Mouse (Mus musculus): ENCODE data around the gene Tmem52. TPM values are rescaled to one million over a fixed set of nuclear protein-coding genes. Genes with fewer than 3 reads are reported as not detected.
A peak's percentile ranks its signal among the peaks of the same experiment; 100 is the strongest.
"Not testable (repeated sequence)": the region's sequence is repeated elsewhere in the genome, so short reads cannot be mapped to it uniquely, and the experiment has no call there.

Gene Tmem52
- not detected in 2 replicates for polyA plus RNA-seq (2012)

DNA sequence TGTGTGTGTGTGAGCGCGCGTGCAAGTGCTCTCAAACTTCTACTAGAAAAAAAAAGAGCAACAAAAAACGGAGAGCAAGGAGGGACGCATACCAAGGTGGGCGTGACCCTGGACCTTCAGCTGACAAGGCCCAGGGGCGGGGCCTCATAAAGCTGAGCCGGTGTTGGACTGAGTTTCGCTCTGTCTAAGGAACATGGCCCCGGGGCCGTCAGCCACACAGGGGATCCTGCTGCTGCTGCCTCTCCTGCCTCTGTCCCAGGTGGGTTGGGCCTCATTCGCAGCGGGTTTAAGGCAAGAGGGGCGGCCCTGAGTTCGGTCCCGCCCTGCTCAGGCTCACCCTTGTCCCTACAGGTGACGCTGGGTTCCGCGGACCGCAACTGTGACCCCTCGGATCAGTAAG lies at the start of gene Tmem52:
TSS of gene Tmem52 (plus strand) at position 163 of the 400 bp plus-strand sequence.
- no peak for TF ChIP-seq TAL1 (IDR thresholded peaks at IDR 0.05; ENCODE audit: low read length)
- TF ChIP-seq GATA1 (IDR thresholded peaks at IDR 0.05; ENCODE audit: low read length): no peak
- Histone ChIP-seq H3K4me1 (ENCODE audit: control insufficient read depth) (peaks cover 9% of the 10 kb centered on the region), H3K9me3 (ENCODE audit: control insufficient read depth, low read length) (no peaks in the 10 kb centered on the region), H3K27me3 (ENCODE audit: control insufficient read depth) (peaks cover 23% of the 10 kb centered on the region), H3K4me3 (replicated peaks) (peak within 1 kb of the TSS; percentile 63), H3K36me3 (ENCODE audit: control insufficient read depth) (no peaks in the 10 kb centered on the region)

DNA sequence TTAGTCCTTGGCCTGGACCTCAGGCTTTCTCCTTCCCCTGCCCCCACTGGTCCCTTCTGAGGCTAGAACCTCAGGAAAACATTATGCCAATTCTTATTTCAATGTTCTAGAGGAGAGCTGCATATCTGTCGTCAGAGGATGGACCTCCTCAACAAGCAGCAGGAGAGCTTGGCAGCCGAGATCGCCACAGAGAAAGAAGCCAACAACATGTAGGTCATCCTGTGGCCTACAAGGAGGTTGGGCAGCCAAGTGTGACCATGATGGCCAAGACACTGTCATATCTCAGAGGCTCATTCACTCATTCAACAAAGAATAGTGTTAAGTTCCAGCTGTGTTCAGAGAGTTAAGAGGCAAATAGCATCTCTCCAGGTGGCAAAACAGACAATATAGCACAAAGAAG lies 48.8 kb upstream of the Tmem52 start:
- Histone ChIP-seq H3K4me3 (replicated peaks) (no peak overlapping the region), H3K9me3 (ENCODE audit: control insufficient read depth, low read length) (no peaks in the 10 kb centered on the region), H3K27me3 (ENCODE audit: control insufficient read depth) (no peaks in the 10 kb centered on the region), H3K4me1 (ENCODE audit: control insufficient read depth) (no peaks in the 10 kb centered on the region), H3K36me3 (ENCODE audit: control insufficient read depth) (no peaks in the 10 kb centered on the region)
- no peak for TF ChIP-seq GATA1 (IDR thresholded peaks at IDR 0.05; ENCODE audit: low read length)

DNA sequence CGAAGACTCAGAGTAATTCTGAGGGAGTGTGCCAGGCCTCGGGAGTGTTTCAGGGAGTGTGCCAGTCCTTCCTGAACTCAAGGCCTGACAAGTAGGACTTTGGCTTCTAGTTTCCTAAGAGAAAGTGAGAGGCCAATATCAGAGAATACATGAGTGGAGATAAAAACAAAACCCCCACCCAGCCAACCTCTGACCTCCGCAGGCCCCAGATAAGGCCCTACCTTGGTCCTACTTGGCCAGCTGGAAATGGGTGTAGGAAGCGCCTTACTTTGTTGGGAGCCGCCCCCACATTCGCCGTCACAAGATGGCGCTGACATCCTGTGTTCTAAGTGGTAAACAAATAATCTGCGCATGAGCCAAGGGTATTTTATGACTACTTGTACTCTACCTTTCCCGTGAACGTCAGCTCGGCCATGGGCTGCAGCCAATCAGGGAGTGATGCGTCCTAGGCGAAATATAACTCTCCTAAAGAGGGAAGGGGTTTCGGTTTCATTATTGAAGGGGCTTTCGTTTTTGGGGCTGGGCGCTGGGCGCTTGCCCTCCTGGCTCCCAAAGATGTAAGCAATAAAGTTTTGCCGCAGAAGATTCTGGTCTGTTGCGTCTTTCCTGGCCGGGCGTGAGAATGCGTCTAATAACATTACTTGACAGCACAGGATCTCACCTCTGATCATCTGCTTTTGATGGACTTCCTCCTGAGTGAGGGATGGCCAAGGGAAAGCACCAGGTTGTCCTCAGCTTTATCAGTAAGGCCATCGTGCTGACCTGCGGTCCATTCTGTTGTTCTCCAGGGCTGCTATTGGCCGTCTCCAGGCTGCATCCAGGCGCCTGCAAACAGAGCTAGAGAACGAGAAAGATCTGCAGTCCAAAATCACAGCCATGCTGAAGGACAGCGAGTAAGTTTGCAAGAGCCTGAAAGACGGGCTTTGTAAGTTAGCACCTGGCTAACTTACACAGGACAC lies 47.2 kb upstream of the Tmem52 start:
- not testable (repeated sequence) for H3K27me3 ChIP-seq (ENCODE audit: control insufficient read depth); H3K9me3 ChIP-seq (ENCODE audit: control insufficient read depth, low read length); H3K4me3 ChIP-seq (replicated peaks); H3K36me3 ChIP-seq (ENCODE audit: control insufficient read depth); H3K4me1 ChIP-seq (ENCODE audit: control insufficient read depth)

DNA sequence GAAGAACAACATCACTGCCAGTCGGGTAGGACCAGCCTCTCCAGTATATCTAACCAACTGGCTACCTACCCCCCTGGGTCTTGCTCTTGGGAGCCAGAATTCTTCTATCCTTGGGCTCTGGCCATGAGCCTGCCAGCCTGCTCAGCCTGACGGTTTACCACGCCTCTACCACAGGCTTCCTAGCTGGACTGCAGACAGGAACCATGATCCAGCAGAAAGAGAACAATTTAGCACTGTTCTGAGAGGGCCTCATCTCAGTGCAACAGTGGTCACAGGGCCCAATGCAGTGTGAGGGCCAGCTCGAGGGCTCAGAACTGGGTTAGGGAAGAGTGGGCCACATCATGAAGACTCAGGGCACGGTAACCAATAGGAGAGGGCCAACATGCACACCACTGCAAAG lies 44.9 kb upstream of the Tmem52 start:
- Histone ChIP-seq H3K4me3 (replicated peaks) (no peak overlapping the region), H3K27me3 (ENCODE audit: control insufficient read depth) (no peaks in the 10 kb centered on the region), H3K36me3 (ENCODE audit: control insufficient read depth) (no peaks in the 10 kb centered on the region), H3K4me1 (ENCODE audit: control insufficient read depth) (no peaks in the 10 kb centered on the region), H3K9me3 (ENCODE audit: control insufficient read depth, low read length) (no peaks in the 10 kb centered on the region)
- no peak for TF ChIP-seq TAL1 (IDR thresholded peaks at IDR 0.05; ENCODE audit: low read length)
- no peak for TF ChIP-seq GATA1 (IDR thresholded peaks at IDR 0.05; ENCODE audit: low read length)

DNA sequence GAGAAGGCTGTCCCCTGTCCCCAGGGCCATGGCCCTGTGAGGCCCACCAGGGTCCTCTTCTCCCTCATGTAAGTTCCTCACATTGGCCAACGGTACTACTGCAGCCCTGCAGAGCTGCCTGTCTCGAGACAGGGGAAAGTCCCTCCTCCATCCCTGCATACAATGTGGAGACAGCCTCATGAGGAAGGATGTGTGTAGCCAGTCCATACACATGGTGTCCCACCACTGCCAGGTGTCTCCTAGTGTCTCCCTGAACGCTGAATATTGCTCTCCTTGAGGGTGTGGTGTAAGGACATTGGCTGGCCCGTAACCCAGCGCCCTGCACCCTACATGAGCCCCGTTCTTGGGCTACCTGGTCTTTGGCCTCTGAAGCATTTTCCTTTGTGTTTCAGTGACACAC lies 42.6 kb upstream of the Tmem52 start:
- no peaks in the 10 kb centered on the region for H3K4me1 ChIP-seq (ENCODE audit: control insufficient read depth)
- TF ChIP-seq GATA1 (IDR thresholded peaks at IDR 0.05; ENCODE audit: low read length): no peak
- TF ChIP-seq TAL1 (IDR thresholded peaks at IDR 0.05; ENCODE audit: low read length): no peak
- no peaks in the 10 kb centered on the region for H3K9me3 ChIP-seq (ENCODE audit: control insufficient read depth, low read length)
- H3K27me3 ChIP-seq (ENCODE audit: control insufficient read depth): no peaks in the 10 kb centered on the region
- no peak overlapping the region for H3K4me3 ChIP-seq (replicated peaks)
- H3K36me3 ChIP-seq (ENCODE audit: control insufficient read depth): no peaks in the 10 kb centered on the region

DNA sequence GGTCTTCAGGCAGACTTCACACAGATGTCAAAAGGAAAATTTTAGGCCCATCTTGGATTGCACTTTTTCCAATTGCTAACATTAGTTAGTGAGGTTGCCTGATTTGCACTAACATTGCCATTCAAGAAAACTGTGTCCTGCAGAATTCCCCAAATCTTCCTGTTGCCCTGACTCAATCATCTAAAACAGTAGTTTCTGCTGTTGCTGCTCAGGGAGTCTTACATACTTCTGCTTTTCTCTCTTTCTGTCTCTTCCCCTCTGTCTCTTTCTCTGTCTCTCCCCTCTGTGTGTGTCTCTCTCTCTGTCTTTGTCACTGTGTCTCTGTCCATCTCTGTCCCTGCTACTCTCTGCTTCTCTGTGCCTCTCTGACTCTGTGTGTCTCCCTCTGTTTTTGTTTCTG lies 40.5 kb upstream of the Tmem52 start:
- H3K27me3 ChIP-seq (ENCODE audit: control insufficient read depth): no peaks in the 10 kb centered on the region
- no peaks in the 10 kb centered on the region for H3K36me3 ChIP-seq (ENCODE audit: control insufficient read depth)
- H3K9me3 ChIP-seq (ENCODE audit: control insufficient read depth, low read length): no peaks in the 10 kb centered on the region
- no peaks in the 10 kb centered on the region for H3K4me1 ChIP-seq (ENCODE audit: control insufficient read depth)
- TF ChIP-seq TAL1 (IDR thresholded peaks at IDR 0.05; ENCODE audit: low read length): no peak
- TF ChIP-seq GATA1 (IDR thresholded peaks at IDR 0.05; ENCODE audit: low read length): no peak
- H3K4me3 ChIP-seq (replicated peaks): no peak overlapping the region

DNA sequence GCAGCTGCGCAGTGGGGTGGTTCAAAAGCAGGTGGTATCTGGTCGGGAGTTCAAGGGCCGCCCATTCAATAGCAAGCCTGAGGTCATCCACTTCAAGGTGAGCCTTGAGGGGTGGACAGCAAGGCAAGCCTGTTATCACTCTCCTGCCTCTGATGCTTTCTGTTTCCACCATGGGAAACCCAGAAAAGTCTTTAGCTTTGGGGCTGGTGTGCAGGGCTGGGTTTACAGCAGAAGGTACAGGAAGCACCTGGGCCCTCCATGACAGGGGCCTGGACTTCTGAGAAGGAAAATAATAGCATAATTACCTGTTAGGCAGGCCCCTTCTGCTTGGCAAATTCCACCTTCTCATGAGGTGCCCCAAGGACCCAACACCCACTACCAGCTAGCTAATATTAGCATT lies 39.7 kb upstream of the Tmem52 start:
- H3K36me3 ChIP-seq (ENCODE audit: control insufficient read depth): no peaks in the 10 kb centered on the region
- no peak for TF ChIP-seq TAL1 (IDR thresholded peaks at IDR 0.05; ENCODE audit: low read length)
- no peak for TF ChIP-seq GATA1 (IDR thresholded peaks at IDR 0.05; ENCODE audit: low read length)
- H3K4me3 ChIP-seq (replicated peaks): no peak overlapping the region
- H3K4me1 ChIP-seq (ENCODE audit: control insufficient read depth): no peaks in the 10 kb centered on the region
- H3K9me3 ChIP-seq (ENCODE audit: control insufficient read depth, low read length): no peaks in the 10 kb centered on the region
- no peaks in the 10 kb centered on the region for H3K27me3 ChIP-seq (ENCODE audit: control insufficient read depth)

DNA sequence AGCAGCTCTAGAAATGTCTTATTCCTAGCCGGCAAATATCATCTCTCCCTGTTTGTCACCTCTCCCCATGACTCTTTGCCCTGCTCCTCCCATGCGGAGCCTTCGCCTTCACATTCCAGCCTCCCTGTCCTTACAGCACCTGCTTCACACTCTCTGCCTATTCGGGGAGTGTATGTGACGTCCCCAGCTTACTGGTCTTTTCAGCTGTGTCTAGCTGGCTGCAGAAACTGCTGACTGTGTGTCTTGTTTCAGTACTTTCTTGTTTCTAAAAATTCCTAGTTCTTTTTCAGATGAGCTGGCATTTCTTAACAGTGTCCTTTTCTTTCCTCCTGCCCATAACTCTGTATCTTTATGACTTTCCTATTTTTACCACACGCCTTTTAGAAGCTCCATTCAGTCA lies 36.6 kb upstream of the Tmem52 start:
- H3K27me3 ChIP-seq (ENCODE audit: control insufficient read depth): no peaks in the 10 kb centered on the region
- no peaks in the 10 kb centered on the region for H3K9me3 ChIP-seq (ENCODE audit: control insufficient read depth, low read length)
- no peaks in the 10 kb centered on the region for H3K36me3 ChIP-seq (ENCODE audit: control insufficient read depth)
- no peak overlapping the region for H3K4me3 ChIP-seq (replicated peaks)
- H3K4me1 ChIP-seq (ENCODE audit: control insufficient read depth): no peaks in the 10 kb centered on the region
- no peak for TF ChIP-seq TAL1 (IDR thresholded peaks at IDR 0.05; ENCODE audit: low read length)

DNA sequence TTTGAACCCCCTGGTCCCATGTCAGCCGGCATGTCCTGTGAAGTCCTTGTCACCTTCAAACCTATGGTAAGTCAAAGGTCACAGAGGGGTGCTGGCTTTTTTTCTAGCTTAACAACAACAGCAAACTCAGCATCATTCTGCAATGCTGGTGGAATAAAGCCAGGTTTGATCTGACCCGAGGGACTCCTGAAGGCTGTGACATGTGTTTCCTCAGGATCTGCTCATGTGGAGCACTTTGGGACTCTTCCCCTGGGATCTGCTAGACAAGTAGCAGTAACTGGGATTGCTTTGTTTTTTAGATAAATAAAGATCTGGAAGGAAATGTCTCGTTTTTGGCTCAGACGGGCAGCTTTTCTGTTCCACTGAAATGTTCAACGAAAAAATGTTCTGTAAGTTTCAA lies 34.9 kb upstream of the Tmem52 start:
- no peaks in the 10 kb centered on the region for H3K9me3 ChIP-seq (ENCODE audit: control insufficient read depth, low read length)
- TF ChIP-seq GATA1 (IDR thresholded peaks at IDR 0.05; ENCODE audit: low read length): no peak
- no peak for TF ChIP-seq TAL1 (IDR thresholded peaks at IDR 0.05; ENCODE audit: low read length)
- H3K4me3 ChIP-seq (replicated peaks): no peak overlapping the region
- no peaks in the 10 kb centered on the region for H3K4me1 ChIP-seq (ENCODE audit: control insufficient read depth)
- no peaks in the 10 kb centered on the region for H3K36me3 ChIP-seq (ENCODE audit: control insufficient read depth)
- no peaks in the 10 kb centered on the region for H3K27me3 ChIP-seq (ENCODE audit: control insufficient read depth)

DNA sequence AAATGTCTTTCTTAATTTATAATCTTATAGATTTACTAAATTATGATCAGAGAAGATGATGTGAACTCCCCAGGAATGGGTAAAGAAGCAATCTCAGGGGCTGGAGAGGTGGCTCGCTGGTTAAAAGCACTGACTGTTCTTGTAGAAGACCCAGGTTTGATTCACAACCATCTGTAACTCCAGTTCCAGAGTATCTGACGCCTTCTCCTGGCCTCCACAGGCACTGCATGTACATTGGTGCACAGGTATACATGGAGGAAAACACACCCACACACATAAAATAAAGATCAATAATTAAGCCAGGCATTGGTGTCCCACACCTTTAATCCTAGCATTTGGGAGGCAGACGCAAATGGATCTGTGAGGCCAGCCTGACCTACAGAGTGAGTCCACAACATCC lies 26.1 kb upstream of the Tmem52 start:
- TF ChIP-seq TAL1 (IDR thresholded peaks at IDR 0.05; ENCODE audit: low read length) (no peak), GATA1 (IDR thresholded peaks at IDR 0.05; ENCODE audit: low read length) (no peak)
- Histone ChIP-seq H3K4me3 (replicated peaks) (no peak overlapping the region), H3K36me3 (ENCODE audit: control insufficient read depth) (no peaks in the 10 kb centered on the region), H3K9me3 (ENCODE audit: control insufficient read depth, low read length) (no peaks in the 10 kb centered on the region), H3K4me1 (ENCODE audit: control insufficient read depth) (no peaks in the 10 kb centered on the region), H3K27me3 (ENCODE audit: control insufficient read depth) (no peaks in the 10 kb centered on the region)

All from erythroblast, embryonic 14.5 days (primary cell).